Mouse (Mus musculus) frontal cortex, adult (tissue): Measurements from ENCODE around the gene Aldh1a2.
A peak's percentile ranks its signal among the peaks of the same experiment; 100 is the strongest.

Source experiments
- ATAC-seq: cut with Nextera tagmentation; 2 replicates; pipeline ENCODE4 v1.9.2; 2017; ENCODE audit warnings: mild to moderate bottlenecking, moderate library complexity, mixed read lengths; ENCODE audit not compliant: low TSS enrichment

Aldh1a2 gene

DNA sequence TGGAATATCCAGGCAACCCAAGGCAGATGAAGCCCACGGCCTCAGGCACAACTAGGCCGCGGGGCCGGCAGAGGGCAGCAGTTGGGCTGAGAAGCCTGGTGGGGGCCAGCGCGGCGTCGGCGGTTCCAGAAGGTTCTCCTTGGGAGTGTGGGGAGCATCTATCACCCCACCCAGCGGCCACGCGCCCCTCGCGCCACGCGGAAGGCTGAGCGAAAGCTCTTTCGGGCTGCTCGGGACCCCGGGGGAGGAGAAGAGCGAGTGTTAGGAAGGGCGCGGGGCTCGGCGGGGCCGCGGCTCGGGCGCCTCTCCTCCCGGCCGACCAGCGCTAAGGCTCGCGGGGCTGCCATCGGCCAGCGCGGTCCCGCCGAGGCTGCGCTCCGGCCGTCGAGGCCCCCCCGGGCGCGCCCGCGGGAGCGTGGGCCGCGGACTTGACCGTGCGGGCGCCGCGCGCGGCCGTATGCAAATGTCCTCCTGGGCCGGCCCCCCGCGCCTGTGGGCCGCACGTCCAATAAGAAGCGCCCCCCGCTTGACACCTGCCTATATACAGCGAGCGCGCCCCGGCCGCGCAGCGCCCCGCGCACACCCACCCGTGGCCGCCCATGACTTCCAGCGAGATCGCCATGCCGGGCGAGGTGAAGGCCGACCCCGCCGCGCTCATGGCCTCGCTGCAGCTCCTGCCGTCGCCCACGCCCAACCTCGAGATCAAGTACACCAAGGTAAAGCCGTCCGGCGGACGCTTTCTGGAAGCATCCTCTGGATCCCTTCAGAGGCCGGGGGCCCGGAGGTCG lies at the start of gene Aldh1a2:
TSS of gene Aldh1a2 (plus strand) at position 542 of the 788 bp plus-strand sequence.
- ATAC-seq = no peak; the same call in 1 of the 2 replicates

DNA sequence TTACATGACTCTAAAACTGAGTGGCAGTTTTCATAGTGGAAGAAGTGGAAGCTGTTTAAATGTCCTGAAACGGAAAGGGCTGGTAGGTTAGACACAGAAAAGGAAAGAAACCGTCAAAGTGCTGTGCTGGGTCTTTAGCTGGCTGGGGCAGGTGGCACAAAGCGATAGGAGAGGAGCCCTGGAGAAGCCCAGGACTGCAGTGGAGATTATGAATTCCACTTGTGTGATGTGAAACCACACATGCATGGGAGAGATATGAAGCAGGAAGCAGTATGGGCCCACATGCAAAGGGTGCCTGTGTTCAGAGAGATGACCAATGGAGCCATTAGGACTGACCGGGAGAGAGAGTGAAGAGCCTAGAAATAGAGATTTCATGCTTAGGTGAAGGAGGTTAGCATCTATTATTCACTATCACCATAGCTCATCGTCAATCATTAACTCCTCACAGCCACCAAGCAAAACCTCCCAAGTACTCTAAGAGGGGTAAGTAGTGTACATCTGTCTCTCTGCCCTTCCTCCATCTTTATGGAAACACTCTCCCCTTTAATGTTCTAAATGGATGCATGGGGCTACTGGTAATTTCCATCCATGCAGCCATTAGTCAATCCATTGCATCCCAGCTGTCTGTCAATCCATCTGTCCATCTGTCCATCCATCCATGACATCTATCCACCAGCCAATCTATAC lies 49.4 kb upstream of the Aldh1a2 start:
- no peak for ATAC-seq

DNA sequence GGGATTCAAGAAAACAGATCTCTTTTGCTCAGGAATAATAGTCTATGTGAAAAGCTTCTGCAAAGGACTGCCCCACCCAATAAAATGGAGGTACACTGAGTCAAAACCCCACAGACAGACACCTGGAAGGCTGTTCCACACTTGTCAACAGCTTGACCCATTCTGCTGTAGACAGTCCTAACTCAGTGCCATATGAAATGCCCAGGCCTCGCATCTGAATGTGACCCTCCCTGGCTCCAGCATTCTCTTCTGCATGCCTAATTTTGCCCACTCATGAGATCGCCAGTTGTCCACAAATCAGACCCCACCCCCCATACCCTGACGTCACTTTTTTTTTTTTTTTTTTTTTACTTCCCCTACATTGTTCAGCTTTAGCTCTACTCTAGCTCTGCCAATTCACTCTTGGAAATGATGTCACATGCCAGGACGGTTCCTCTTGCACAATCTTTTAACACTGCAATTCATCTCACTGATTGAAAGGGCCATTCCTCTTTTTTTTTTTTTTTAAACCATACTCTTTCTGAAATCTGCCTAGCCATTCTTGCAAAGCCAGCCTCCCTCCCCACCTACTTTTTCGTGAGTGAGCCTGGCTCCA lies 48.6 kb upstream of the Aldh1a2 start:
- no peak for ATAC-seq

DNA sequence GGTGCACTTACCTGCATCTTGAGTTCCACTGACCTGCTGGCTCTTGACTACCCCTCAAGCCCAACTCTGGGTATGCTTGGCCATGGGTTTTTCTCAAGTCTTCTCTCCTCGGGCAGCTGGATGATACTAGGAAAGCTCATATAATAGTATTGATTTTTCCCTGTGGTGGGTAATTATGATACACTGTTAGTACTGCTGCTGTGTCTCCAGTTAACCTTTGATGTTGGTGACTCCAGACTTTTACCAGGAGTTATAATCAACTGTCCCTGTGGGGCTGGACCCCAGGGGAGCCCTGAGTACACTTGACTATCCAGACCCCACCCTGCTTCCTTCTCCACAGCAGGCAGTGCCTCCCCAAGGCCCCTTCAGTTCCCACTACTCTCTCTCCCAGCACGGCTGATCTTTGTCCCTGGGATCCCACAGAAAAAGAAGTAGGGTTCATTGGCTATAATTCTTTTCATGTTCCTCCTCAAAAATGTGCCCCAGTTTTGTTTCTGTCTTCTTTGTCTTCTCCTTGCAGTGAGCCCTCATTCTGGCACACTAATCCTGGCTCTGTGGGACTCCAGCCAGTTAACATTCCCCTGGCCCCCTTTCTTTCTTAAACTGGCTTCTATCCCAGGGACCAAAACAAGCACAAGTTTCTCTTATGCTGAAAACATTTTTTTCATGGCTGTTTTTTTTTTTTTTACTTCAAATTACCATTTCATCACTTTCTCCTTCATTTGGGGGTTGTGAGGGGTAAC lies 47.9 kb upstream of the Aldh1a2 start:
- ATAC-seq = no peak

DNA sequence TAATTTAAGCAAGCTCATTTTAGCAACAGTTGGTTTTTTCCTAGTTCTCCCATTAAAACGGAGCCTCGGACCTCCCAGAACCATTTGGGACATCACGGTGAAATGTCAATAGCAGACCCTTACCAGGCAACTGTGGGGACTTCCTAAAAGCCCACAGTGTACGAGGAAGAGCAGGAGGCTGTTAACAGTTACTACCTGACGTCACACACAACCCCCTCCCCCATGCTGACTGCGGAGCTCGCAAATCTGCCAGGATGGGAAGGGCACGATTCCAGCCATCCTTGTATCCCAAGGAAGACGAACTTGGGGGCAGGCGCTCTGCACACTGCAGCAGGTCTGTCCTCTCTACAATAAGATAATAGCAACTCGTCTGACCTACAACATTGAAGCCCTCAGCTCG lies 47.1 kb upstream of the Aldh1a2 start, which contains the start of gene Aqp9:
TSS of gene Aqp9 (minus strand) at position 172 of the 400 bp plus-strand sequence.
- ATAC-seq = no peak

DNA sequence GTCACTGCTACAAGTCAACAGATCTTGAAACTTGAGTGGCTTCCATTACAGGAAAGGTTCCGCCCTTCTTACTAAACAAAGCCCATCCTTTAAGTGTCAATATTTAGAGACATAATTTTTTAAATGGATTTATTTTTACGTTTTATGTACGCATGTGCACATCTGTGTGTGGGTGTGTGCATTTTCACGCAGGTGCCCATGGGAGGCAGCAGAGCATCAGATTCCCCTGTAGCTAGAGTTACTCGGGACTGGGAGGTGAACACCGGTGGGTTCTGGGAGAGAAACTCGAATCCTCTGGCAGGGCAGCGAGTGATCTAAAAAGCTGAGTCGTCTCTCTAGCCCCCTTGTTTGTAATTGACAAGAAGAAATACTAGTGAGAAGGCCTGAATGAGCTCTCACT lies 42.1 kb upstream of the Aldh1a2 start:
- ATAC-seq = no peak

DNA sequence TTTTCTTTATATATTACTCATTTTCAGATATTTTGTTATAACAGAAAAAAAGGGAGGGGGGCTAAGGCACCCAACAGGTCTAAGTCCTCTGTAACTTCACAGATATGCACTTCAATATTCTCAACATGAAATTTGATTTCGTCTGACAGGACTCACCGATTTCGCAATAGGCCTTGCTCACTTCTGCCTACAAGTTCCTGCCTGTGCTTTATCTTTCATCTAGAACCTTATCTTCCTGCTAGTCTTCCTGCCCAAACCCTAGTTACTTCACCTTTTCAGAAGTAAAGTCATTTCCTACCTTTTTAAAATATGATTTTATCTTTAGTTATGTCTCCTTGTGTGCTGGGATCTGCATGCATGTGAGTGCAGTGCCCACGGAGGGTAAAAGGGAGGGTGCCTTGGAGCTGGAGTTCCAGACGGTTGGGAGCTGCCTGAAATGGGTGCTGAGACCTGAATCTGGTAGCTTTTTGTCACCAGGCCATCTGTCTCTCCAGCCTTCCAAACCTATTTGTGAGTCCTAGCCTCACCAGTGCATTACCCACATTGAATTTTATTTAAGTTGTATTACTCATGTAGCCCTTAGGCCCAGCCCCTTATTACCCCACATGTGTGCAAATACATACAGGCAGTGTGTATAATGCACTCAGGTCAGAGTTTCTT lies 41.1 kb upstream of the Aldh1a2 start:
- ATAC-seq = no peak

DNA sequence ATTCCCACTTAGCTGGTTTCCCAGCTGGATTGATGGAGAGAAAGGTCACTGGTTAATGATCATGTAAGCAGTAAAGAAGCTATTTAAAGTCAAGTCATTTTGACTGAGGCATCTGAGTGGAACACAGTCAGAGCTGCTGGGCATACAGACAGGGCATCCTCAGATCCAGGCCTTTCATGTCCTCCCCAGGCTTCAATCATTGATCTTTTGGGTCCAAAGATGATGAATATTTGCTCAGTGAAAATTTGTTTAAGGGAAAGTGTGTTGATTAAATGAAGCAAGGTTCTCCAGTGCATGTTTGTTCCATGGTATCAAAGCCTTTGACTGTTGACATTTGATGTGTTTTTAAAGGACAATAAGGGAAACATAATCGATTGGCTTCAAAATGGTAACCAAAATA lies 39.9 kb upstream of the Aldh1a2 start:
- ATAC-seq = no peak

DNA sequence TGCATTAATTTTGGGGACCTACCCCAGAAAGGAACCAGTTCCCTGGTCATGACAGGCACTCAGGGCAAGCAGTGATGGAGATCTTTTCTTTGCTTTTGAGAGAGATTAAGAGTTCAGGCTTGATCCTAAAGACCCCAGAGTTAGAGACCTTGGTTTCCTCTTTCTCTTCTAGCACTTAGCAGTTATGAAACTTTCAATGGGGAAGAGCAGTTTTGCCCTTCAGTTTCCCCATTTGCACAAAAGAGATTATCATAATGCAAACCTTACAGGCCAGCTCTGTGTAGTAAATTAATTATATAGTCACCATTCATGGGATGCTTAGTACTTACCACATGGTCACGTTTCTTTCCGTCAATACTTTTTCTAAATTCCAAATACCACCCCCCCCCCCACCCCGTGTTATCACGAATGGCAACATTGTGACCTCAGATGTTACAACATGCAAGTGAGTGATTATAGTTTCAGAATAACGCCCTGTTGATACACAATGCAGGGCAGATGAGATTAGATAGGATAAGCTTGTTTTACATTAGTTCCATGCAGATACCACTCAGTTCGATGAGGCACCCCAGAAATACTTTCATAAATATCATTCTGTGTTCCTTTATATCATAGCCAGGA lies 36.2 kb upstream of the Aldh1a2 start:
- no peak for ATAC-seq

DNA sequence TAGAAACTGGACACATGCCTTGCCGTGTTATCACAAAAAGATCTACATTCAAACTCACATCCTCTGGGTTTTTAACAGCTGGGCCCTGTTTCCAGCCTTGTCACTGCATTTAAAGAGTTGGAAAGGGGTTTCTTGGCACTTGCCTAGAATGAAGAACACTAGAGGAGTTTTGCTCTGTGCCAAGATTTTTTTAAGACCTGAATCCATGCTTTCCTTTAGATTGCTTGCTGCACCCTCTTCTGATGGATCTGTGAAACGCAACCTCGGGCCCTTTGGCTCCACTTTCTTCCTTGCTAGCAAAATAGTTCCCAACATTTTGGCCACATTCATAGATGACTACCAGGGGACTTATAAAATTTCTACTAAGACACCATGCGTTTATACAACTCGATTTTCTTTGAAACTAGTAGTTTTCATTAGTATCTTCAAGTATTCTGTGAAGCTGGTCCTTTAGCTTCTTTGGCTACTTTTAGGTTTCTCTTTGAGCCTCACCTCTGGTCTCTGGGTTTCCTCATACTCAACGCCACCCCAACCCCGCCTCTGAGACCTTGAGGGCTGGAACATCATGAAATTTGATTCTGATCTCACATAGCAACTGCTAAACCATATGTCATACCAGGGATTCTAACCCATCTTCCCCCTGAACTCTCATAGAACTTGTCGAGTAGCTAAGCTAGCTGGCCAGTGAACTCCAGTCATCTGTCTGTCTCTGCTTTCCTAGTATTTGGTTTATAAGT lies 35.5 kb upstream of the Aldh1a2 start:
- ATAC-seq = no peak

DNA sequence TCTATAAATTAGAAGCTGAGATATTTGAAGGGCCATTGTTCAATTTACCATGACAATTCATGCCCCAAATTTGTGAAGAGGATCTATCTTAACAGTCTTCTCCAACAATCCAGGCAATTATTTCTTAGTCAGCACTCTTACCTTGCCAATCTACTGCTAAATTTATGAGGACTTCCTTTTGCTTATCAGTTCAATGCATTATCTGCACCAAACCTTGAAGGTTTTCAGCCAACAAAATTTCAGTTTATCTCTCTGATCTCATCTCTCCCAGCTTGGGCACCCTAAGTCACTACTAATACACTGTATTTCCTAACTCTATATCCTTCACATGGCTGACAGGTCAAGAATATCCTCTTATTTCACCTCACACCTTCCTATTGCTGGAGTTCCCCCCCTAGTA lies 30.3 kb upstream of the Aldh1a2 start:
- ATAC-seq = no peak

DNA sequence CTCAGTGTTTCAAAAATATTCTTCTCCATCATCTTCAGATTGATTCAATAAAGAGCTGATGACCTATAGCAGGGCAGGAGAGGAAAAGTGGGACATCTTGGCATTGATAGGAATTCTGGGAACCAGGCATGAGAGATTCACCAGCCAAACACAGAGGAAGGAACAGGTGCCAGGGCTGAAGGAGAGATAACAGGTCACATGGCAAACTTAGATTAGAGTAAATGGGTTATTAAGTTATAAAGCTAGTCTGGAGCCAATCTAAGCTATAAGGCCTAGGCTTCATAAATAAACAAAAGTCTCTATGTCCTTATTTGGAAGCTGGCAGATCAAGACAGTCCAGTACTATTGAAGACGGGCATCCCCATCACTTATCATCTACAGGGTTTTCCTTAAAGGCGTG lies 29.8 kb upstream of the Aldh1a2 start:
- ATAC-seq = no peak

DNA sequence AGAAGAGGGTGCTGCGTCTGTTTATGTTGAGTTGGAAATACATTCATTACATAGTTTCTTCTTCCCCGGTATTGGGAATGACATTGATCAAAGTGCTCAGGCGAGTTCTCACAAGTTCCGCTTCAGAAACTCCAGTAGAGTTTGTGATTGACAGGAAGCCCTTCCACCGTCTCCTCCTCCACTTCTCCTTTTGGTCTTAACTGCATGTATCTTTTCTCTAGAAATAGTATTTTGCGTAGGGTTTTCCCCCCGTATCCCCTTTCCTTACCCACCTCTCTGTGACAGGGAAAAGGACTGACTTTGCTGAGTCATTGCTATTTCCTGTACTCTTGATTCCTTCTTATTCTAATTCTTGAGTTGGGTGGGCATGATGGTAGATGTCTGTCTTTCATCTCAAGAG lies 28.2 kb upstream of the Aldh1a2 start:
- no peak for ATAC-seq

DNA sequence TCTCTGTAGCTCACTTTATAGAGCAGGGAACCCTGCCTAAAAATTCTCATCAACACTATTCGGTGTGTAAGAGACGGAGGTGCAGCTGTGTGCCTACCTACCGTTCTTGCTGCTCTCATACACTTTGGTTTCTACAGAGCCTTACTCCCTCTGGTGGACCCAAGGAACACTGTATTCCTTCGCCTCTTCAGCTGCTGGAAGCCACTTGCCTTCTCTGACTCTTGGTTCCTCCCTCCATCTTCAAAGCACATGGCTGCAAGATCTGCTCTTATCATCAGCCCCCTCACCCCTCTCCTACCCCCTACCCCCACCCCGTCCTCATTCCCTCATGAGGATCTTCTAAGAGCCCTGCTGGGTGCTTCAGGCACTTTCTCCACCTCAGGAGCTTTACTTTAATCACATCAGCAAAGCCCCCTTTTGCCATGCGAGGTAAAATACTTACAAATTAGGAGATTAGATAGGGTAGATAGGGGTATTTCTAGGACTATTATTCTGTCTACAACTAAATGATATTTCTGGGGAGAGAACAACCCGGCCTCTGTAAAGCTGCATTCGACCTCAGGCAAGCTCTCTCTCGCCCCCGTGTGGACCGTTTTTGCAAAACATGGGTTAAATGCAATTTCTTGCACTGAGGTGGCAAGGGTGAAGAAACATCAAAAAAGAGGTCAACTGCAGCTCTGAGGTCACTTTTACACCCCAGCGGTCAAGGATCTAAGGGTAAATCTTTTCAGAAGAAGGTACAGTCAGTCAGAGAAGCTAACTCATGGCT lies 26.8 kb upstream of the Aldh1a2 start:
- peak; percentile 99 for ATAC-seq

DNA sequence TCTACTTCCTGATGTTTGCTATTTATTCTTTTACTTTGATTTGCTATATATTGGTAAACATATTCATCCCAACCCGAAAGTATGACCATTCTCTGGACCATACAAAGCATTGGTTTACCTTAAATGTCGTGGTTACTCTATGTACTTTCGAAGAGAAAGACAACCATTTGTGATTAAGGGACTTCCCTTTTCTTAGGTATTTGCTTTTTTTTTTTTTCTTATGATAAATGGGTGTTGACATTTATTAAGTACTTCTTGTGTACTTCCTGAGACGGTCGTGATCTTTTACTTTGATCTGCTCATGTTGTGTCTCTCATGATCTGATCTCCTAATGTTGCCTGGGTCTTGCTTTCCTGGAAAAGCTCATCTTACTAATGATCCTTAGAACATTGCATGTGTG lies 16.8 kb upstream of the Aldh1a2 start:
- no peak for ATAC-seq

DNA sequence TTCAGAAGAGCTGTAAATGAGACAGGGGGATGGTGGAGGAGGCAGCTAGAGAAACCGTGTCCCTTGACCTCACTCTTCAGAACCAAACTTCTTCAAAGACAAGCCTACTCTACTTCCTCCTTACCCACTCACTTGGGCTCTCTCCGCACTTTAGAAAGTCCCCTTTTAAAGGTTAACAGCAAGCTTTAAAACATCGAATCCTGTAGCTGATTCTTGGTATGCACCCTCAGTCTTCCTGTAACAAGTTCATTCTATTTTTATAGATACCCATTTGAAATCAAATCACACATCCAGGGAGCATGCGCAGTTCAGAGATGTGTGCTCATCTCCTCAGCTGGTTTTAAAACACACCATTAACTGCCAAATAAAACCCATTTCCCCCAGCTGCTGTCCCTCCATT lies 13.3 kb upstream of the Aldh1a2 start:
- no peak for ATAC-seq

DNA sequence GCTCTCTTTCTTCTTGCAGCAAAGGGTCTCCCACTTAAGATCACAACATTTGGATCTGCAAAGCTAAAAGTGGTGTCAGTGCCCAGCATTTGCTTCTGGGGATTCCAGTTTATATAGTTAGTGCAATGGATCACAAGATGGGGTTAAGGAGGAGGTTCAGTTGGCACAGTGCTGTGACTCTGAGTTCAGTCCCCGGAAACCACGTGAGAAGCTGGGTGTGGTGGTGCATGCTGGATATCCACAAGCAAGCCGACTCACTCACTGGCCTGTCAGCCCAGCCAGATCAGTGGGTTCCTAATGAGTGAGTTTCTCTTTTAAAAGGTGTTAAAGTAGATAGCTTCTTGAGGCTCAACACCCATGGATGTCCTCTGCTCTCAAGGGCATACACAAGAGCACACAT lies 6.3 kb upstream of the Aldh1a2 start:
- no peak for ATAC-seq

DNA sequence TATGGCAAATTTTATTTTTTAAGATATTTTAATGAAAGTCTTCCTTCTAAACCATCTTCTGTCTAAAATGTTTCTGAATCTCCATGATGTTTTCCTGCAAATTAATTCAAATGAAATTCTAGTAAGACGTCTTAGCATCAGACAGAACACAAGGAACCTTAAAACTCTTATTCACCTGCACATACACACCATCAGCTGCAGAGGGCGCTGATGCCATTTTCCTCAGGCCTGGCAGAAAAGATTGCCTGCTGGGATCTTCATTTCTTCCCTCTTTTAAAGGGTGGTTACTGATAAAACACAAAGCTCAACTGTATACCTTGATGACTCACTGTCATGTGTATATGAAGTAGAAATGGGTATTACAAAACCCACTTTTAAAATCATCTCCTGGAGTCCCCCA lies 4.7 kb upstream of the Aldh1a2 start:
- no peak for ATAC-seq

DNA sequence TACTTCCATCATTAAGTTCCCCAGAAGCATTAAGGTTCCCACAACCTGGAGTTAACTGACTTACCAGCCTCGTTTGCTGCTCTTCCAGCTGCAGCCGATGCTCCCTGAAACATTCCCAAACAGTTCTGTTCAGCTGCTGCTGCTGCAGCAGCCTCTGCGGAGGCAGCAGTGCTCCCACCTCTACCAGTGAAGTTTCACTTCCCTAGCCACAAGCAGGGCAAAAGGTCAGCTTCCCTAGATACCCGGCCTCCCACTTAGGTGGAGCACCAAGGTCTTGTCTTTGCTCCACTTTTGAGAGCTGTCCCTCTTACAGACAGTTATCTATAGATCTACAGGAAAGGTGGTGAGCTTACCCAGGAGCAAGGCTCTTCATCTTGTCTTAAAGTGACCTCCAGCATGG lies 2.0 kb upstream of the Aldh1a2 start:
- ATAC-seq = no peak
